Mouse (Mus musculus): ENCODE data around the gene Apol7b.
"Not testable (repeated sequence)": the region's sequence is repeated elsewhere in the genome, so short reads cannot be mapped to it uniquely, and the experiment has no call there.

- TF ChIP-seq CTCF (IDR thresholded peaks at IDR 0.05; ENCODE audit: low read depth): peak; percentile 47
- not testable (repeated sequence) for TF ChIP-seq EP300 (IDR thresholded peaks at IDR 0.05; ENCODE audit: low read depth)
Observed at GRCm38 (mm10) chr15:77412695-77413094, 34.6 kb downstream of the Apol7b start.

All from heart, postnatal 0 days (tissue).